Mouse (Mus musculus): ENCODE measurements around the gene Srsf1. TPM values are rescaled to one million over a fixed set of nuclear protein-coding genes. Genes with fewer than 3 reads are reported as not detected.

Gene Srsf1
- total RNA-seq, 2 experiments from 2014 or later = 234 TPM

DNA sequence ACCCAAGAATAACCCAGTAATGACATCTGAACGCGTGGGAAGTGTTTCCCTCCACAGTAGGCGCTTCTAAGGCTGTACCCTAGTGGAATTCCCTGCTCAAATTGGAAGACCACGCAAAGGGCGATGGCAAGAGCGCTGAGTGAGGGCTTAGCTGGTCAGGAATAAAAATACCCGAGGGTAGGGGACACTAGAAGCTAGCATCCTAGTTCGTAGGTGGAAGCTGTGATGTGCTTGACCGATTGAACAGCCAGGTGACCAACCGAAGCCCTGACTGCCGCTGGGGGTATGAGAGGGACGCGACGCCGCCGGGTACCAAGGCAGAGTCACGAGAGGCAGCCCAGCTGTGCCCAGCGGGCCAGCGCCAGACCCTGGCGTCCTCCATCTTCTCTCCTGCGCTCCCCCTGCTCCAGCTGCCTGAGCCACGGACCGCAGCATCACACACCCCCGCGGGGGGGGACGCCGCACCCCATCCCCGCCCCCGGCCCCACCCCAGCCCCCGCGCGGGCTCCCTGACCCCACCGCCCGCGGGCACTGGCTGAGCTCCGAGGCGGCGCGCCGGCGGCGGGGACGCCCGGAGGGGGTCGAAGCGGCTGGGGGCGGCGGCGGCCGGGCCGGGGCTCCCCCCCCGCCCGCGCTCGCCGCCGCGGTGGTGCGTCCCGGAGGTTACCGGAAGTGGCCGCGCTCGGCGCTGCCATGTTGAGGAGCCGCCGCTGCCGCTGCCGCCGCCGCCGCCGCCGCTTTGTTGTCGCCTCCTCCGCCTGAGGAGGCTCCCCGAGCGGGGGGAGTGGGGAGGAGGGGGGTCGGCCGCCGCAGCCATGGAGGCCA, 20.6 kb downstream of the Srsf1 start, which contains the start of gene Vezf1:
TSS of gene Vezf1 (plus strand) at position 694 of the 825 bp plus-strand sequence.
- peak; percentile 16; the same call in 1 of the 2 replicates for TF ChIP-seq CTCF (conservative IDR thresholded peaks at IDR 0.05)
- DNase-seq (ENCODE audit: low spot score in 2 of 2) = peak; percentile 35 to 52
- Histone ChIP-seq H3K4me3 (peak within 1 kb of the TSS; percentile 70), H3K27ac (peak within 1 kb of the TSS; percentile 99)

- no peak for TF ChIP-seq CTCF (conservative IDR thresholded peaks at IDR 0.05)
- DNase-seq (ENCODE audit: low spot score in 2 of 2) = peak in 1 of 2 experiments; percentile 27
- Histone ChIP-seq H3K27ac (peak overlapping the region; percentile 99), H3K4me3 (peak overlapping the region; percentile 70)
These were observed 21.5 kb downstream of the Srsf1 start for GRCm38 (mm10) chr11:88068411-88069245.

GRCm38 (mm10) chr11:88069246-88069570, 22.0 kb downstream of the Srsf1 start:
- Histone ChIP-seq H3K27ac (peak overlapping the region; percentile 99), H3K4me3 (peak overlapping the region; percentile 70)
- no peak for TF ChIP-seq CTCF (conservative IDR thresholded peaks at IDR 0.05)
- no peak for DNase-seq (ENCODE audit: low spot score in 2 of 2)

DNA sequence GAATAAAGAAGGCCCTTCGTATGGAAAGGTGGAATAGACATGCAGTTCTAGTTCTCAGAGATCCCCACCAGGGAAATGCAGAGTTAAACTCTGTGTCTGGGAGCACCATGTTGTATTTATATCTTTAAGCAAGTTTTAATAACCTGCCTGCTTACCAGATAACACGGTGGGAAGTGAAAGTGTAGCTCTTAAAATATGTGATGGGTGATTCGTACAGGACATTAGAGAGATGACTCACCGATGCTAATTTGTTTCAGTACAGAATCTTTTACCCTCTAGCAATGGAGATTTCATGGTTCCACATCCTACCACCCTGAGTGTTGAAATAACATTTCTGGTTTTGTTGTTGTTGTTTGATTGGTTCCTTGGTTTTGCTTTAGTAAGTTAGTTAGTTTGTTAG, 23.2 kb downstream of the Srsf1 start:
- no peak overlapping the region; the same call in 1 of the 2 replicates for H3K4me3 ChIP-seq
- TF ChIP-seq CTCF (conservative IDR thresholded peaks at IDR 0.05) = no peak
- no peak for DNase-seq (ENCODE audit: low spot score in 2 of 2)

DNA sequence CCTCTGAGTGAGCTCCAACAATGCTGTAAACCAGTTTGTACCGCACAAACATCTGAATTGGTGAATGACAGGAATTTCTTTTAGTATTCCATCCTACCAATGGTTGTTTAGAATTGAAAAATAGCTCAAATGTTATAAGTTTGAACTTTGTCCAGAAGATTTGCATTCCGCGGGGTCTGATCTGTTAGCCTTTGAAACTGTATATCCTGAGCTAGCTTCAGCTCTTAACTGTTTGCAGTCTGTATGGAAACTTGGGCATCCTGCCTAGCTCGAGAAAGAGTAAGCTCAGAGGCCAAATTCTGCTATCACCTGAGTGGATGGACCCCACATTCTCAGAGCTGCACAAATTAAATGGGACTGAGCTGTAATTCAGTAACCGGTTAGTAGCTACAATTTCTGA, 23.9 kb downstream of the Srsf1 start:
- Histone ChIP-seq H3K27ac (no peak overlapping the region), H3K4me3 (no peak overlapping the region)
- DNase-seq (ENCODE audit: low spot score in 2 of 2) = no peak
- no peak for TF ChIP-seq CTCF (conservative IDR thresholded peaks at IDR 0.05)

More for the DNA sequence above, 23.2 kb downstream of the Srsf1 start:
- no peak overlapping the region for H3K27ac ChIP-seq

DNA sequence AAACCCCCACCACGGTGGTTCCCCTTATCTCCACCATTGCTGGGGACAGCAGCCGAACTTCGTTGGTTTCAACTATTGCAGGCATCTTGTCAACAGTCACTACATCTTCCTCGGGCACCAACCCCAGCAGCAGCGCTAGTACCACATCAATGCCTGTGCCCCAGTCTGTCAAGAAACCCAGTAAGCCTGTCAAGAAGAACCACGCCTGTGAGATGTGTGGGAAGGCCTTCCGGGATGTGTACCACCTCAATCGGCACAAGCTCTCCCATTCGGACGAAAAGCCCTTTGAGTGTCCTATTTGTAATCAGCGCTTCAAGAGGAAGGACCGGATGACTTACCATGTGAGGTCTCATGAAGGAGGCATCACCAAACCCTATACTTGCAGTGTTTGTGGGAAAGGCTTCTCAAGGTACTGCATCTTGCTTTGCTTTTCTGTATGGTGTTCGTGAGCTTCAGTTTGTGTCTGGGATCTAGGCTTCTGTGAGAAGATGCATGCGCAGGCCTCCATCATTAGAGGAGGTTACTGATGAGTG, 26.2 kb downstream of the Srsf1 start:
- TF ChIP-seq CTCF (conservative IDR thresholded peaks at IDR 0.05) = no peak
- Histone ChIP-seq H3K27ac (no peak overlapping the region), H3K4me3 (no peak overlapping the region)
- no peak for DNase-seq (ENCODE audit: low spot score in 2 of 2)

DNA sequence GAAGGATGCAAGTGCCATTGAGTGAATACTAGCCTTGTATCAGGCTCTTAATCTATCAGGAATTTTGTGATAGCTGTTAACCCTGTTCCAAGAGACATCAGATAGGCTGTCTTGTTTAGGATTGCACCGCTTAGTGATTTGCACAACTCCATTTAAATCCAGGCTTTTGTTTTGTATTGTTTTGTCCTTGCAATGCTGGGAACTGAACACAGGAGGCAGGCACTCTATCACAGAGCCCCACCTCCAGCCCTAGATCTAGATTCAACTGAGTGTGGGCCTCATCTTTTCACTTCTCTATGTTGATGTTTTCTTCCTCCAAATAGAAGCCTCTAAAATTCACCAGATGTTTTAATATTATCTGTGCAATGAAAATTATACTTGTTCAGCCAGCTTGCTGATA, 28.5 kb downstream of the Srsf1 start:
- Histone ChIP-seq H3K27ac (no peak overlapping the region), H3K4me3 (no peak overlapping the region)
- DNase-seq (ENCODE audit: low spot score in 2 of 2) = no peak
- peak; percentile 65 for TF ChIP-seq CTCF (conservative IDR thresholded peaks at IDR 0.05)

- TF ChIP-seq CTCF (conservative IDR thresholded peaks at IDR 0.05) = no peak
- Histone ChIP-seq H3K4me3 (no peak overlapping the region), H3K27ac (no peak overlapping the region)
- no peak for DNase-seq (ENCODE audit: low spot score in 2 of 2)
These were observed 29.2 kb downstream of the Srsf1 start for GRCm38 (mm10) chr11:88076394-88076793.

GRCm38 (mm10) chr11:88083699-88084098, 36.5 kb downstream of the Srsf1 start:
- no peak for TF ChIP-seq CTCF (conservative IDR thresholded peaks at IDR 0.05)
- Histone ChIP-seq H3K27ac (no peak overlapping the region), H3K4me3 (no peak overlapping the region)
- DNase-seq (ENCODE audit: low spot score in 2 of 2) = no peak

- TF ChIP-seq CTCF (conservative IDR thresholded peaks at IDR 0.05) = no peak
- peak; percentile 89 to 91 for DNase-seq (ENCODE audit: low spot score in 2 of 2)
- peak overlapping the region; percentile 80 for H3K27ac ChIP-seq
- H3K4me3 ChIP-seq = peak overlapping the region; percentile 52
These were observed 39.8 kb downstream of the Srsf1 start for GRCm38 (mm10) chr11:88086737-88087627.

DNA sequence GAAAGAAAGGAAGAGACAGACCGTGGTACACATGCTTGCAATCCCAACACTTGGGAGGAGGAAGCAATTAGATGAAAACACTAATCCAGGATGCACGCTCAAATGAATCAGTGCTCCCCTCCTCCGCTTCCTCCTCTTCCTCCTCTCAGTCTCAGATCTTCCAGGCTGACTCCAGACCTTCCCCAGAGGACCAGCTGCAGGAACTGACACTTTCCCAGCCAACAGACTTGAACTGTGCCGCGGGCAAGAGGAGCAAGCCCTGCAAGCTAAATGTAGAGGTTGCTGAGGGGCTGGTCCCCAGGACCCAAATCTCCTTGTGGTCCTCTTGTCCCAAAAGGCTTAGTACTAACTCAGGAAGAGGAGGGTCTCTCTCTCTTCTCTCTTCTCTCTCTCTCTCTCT, 42.0 kb downstream of the Srsf1 start:
- no peak overlapping the region for H3K27ac ChIP-seq
- no peak for TF ChIP-seq CTCF (conservative IDR thresholded peaks at IDR 0.05)
- DNase-seq (ENCODE audit: low spot score in 2 of 2) = no peak
- no peak overlapping the region for H3K4me3 ChIP-seq

- no peak for DNase-seq (ENCODE audit: low spot score in 2 of 2)
- Histone ChIP-seq H3K27ac (no peak overlapping the region), H3K4me3 (no peak overlapping the region)
- TF ChIP-seq CTCF (conservative IDR thresholded peaks at IDR 0.05) = no peak
These were observed 43.1 kb downstream of the Srsf1 start for GRCm38 (mm10) chr11:88090293-88090692.
